Mouse (Mus musculus) right cerebral cortex, adult 18-20 months (tissue): Measurements from ENCODE around the gene Cct4.

Source experiments
- DNase-seq: peaks from one replicate; pipeline ENCODE4 v3.0.0; 2022; ENCODE audit warnings: mixed read lengths

Gene Cct4

GRCm38 (mm10) chr11:22990393-22991126 is at the start of gene Cct4:
Cct4 (plus strand) TSS chr11:22990519.
- DNase-seq = peak; percentile 94

- no peak for DNase-seq
Measured at GRCm38 (mm10) chr11:22949101-22949500, 41.2 kb upstream of the Cct4 start.

- no peak for DNase-seq
Measured at GRCm38 (mm10) chr11:22950131-22950530, 40.2 kb upstream of the Cct4 start.

GRCm38 (mm10) chr11:22952668-22953067 is 37.7 kb upstream of the Cct4 start:
- no peak for DNase-seq

- DNase-seq = no peak
Measured at GRCm38 (mm10) chr11:22956346-22956745, 34.0 kb upstream of the Cct4 start.

- DNase-seq = peak; percentile 17
Measured at GRCm38 (mm10) chr11:22956830-22957229, 33.5 kb upstream of the Cct4 start.

GRCm38 (mm10) chr11:22957791-22958374 is 32.4 kb upstream of the Cct4 start:
- no peak for DNase-seq

GRCm38 (mm10) chr11:22962101-22962500 is 28.2 kb upstream of the Cct4 start:
- DNase-seq = no peak

- no peak for DNase-seq
Measured at GRCm38 (mm10) chr11:22964401-22964800, 25.9 kb upstream of the Cct4 start.

- no peak for DNase-seq
Measured at GRCm38 (mm10) chr11:22965503-22965902, 24.8 kb upstream of the Cct4 start.

GRCm38 (mm10) chr11:22969486-22969885 is 20.8 kb upstream of the Cct4 start:
- DNase-seq = no peak

- DNase-seq = no peak
Measured at GRCm38 (mm10) chr11:22970546-22970945, 19.8 kb upstream of the Cct4 start.

- peak; percentile 86 for DNase-seq
Measured at GRCm38 (mm10) chr11:22971835-22972709, 18.2 kb upstream of the Cct4 start, which contains the start of gene Zrsr1. Zrsr1 (plus strand) TSS chr11:22972005.

GRCm38 (mm10) chr11:22972746-22973526 is 17.4 kb upstream of the Cct4 start:
- peak; percentile 88 for DNase-seq

- DNase-seq = peak; percentile 56
Measured at GRCm38 (mm10) chr11:22973599-22973998, 16.7 kb upstream of the Cct4 start.

- no peak for DNase-seq
Measured at GRCm38 (mm10) chr11:22978215-22978614, 12.1 kb upstream of the Cct4 start.

- DNase-seq = no peak
Measured at GRCm38 (mm10) chr11:22978711-22979110, 11.6 kb upstream of the Cct4 start.

- no peak for DNase-seq
Measured at GRCm38 (mm10) chr11:22979221-22979620, 11.1 kb upstream of the Cct4 start.

GRCm38 (mm10) chr11:22981041-22981440 is 9.3 kb upstream of the Cct4 start:
- no peak for DNase-seq

- DNase-seq = peak; percentile 15
Measured at GRCm38 (mm10) chr11:22981543-22981950, 8.8 kb upstream of the Cct4 start.

- peak; percentile 95 for DNase-seq
Measured at GRCm38 (mm10) chr11:22981984-22982757, 8.1 kb upstream of the Cct4 start, which contains the start of the genes Gm28048 and Commd1. Gm28048 (minus strand) TSS chr11:22982090. Commd1 (minus strand) TSS chr11:22982382.

GRCm38 (mm10) chr11:22982846-22983245 is 7.5 kb upstream of the Cct4 start:
- no peak for DNase-seq
